Mouse (Mus musculus): ENCODE results near the gene H2afy2.

- TF ChIP-seq CTCF (IDR thresholded peaks at IDR 0.05; ENCODE audit: borderline replicate concordance, control insufficient read depth, extremely low read depth, insufficient read depth, low read length, poor library complexity) (no peak), POLR2A (IDR thresholded peaks at IDR 0.05; ENCODE audit: control insufficient read depth, extremely low read depth, insufficient read depth, low read length, poor library complexity) (no peak)
Observed at GRCm38 (mm10) chr10:61829046-61829445, 45.1 kb upstream of the H2afy2 start.

Measured in thymus, adult 2 months (tissue).